Mouse (Mus musculus): ENCODE data around the gene Lactb. TPM values are rescaled to one million over a fixed set of nuclear protein-coding genes. Genes with fewer than 3 reads are reported as not detected.

Lactb gene
- polyA plus RNA-seq, 1 experiment from 2014 or later: 12.4 TPM

GRCm38 (mm10) chr9:66907126-66907525, 68.2 kb downstream of the Lactb start:
- no peak for ATAC-seq (ENCODE audit: insufficient number of reproducible peaks, insufficient read depth, low FRiP score, low read depth)
- 84% methylated on average over 8 of the region's 8 CpGs for WGBS
- Histone ChIP-seq H3K9ac (replicated peaks; ENCODE audit: low read depth, low read length) (no peak overlapping the region), H3K4me3 (ENCODE audit: low read depth, low read length) (no peak overlapping the region), H3K36me3 (ENCODE audit: control insufficient read depth, insufficient read depth, low read length) (no peaks in the 10 kb centered on the region), H3K9me3 (ENCODE audit: control insufficient read depth, low read depth, low read length) (no peaks in the 10 kb centered on the region), H3K27me3 (ENCODE audit: control insufficient read depth, insufficient read depth, low read length) (no peaks in the 10 kb centered on the region), H3K4me2 (replicated peaks; ENCODE audit: low read depth, low read length) (no peak overlapping the region), H3K27ac (ENCODE audit: low read length) (no peak overlapping the region), H3K4me1 (ENCODE audit: control insufficient read depth, insufficient read depth, low read length) (peaks cover 13% of the 10 kb centered on the region)

- H3K4me2 ChIP-seq (replicated peaks; ENCODE audit: low read depth, low read length): no peak overlapping the region
- H3K4me3 ChIP-seq (ENCODE audit: low read depth, low read length): no peak overlapping the region
- ATAC-seq (ENCODE audit: insufficient number of reproducible peaks, insufficient read depth, low FRiP score, low read depth): no peak
- H3K36me3 ChIP-seq (ENCODE audit: control insufficient read depth, insufficient read depth, low read length): no peaks in the 10 kb centered on the region
- peaks cover 13% of the 10 kb centered on the region for H3K4me1 ChIP-seq (ENCODE audit: control insufficient read depth, insufficient read depth, low read length)
- 56% methylated on average over 9 of the region's 9 CpGs for WGBS
- no peaks in the 10 kb centered on the region for H3K27me3 ChIP-seq (ENCODE audit: control insufficient read depth, insufficient read depth, low read length)
- no peak overlapping the region for H3K9ac ChIP-seq (replicated peaks; ENCODE audit: low read depth, low read length)
- no peak overlapping the region for H3K27ac ChIP-seq (ENCODE audit: low read length)
- no peaks in the 10 kb centered on the region for H3K9me3 ChIP-seq (ENCODE audit: control insufficient read depth, low read depth, low read length)
Observed at GRCm38 (mm10) chr9:66905990-66906389, 69.3 kb downstream of the Lactb start.

Other genes with a start within 250 kb of the Lactb start
- 11.7 and 12.0 TPM in 2 replicates for gene Aph1b, start 180.0 kb downstream of the Lactb start, polyA plus RNA-seq (2014; fragmentation: Nextera tagmentation; extraction: Ambion mirVana)
- gene Gm10647, start 178.4 kb downstream of the Lactb start, polyA plus RNA-seq (2014; fragmentation: Nextera tagmentation; extraction: Ambion mirVana): 0.93 and 1.3 TPM in 2 replicates
- 4.0 and 4.3 TPM in 2 replicates for gene Aph1c, start 140.8 kb downstream of the Lactb start, polyA plus RNA-seq (2014; fragmentation: Nextera tagmentation; extraction: Ambion mirVana)
- gene Rab8b, start 55.8 kb downstream of the Lactb start, polyA plus RNA-seq (2014; fragmentation: Nextera tagmentation; extraction: Ambion mirVana): 25.3 and 28.4 TPM in 2 replicates
- gene Rps27l, start 29.4 kb downstream of the Lactb start, polyA plus RNA-seq (2014; fragmentation: Nextera tagmentation; extraction: Ambion mirVana): 688 and 708 TPM in 2 replicates
- gene Tpm1, start 73.9 kb upstream of the Lactb start, polyA plus RNA-seq (2014; fragmentation: Nextera tagmentation; extraction: Ambion mirVana): 1,242 and 1,294 TPM in 2 replicates